In genomic region chrX:139998691-139999065, GRCm38 (mm10) we compare ENCODE assay signal across 7 mouse cellular contexts. TPM values are rescaled to one million over a fixed set of nuclear protein-coding genes. Genes with fewer than 3 reads are reported as not detected.
A peak's percentile ranks its signal among the peaks of the same experiment; 100 is the strongest.
DNase-seq lines count a peak whose midpoint lies in the region; ATAC-seq lines count a peak whose summit lies in the region.

No protein-coding gene starts in this region.

- peaks cover 14% of the 10 kb centered on the region for H3K36me3 ChIP-seq in megakaryocyte, embryonic 14.5 days (replicated peaks; ENCODE audit: low read length)
- H3K36me3 ChIP-seq in forebrain, embryonic 16.5 days (ENCODE audit: control insufficient read depth, insufficient read depth), result peaks cover 2% of the 10 kb centered on the region; the same call in 1 of the 2 replicates
- H3K36me3 ChIP-seq in limb, embryonic 15.5 days, result no peaks in the 10 kb centered on the region
- peaks cover 1% of the 10 kb centered on the region; the same call in 1 of the 2 replicates for H3K36me3 ChIP-seq in neural tube, embryonic 15.5 days

- H3K4me2 ChIP-seq in forebrain, embryonic 16.5 days (ENCODE audit: low read length), result no peak overlapping the region; the same call in 1 of the 2 replicates
- no peak overlapping the region for H3K4me2 ChIP-seq in limb, embryonic 15.5 days
- H3K4me2 ChIP-seq in neural tube, embryonic 15.5 days, result peak overlapping the region; percentile 54

- no peak overlapping the region for H3K27ac ChIP-seq in forebrain, embryonic 16.5 days (ENCODE audit: low read length)
- no peak overlapping the region for H3K27ac ChIP-seq in limb, embryonic 15.5 days
- H3K27ac ChIP-seq in neural tube, embryonic 15.5 days (replicated peaks), result no peak overlapping the region

- peaks cover 4% of the 10 kb centered on the region for H3K27me3 ChIP-seq in megakaryocyte, embryonic 14.5 days (replicated peaks)
- H3K27me3 ChIP-seq in forebrain, embryonic 16.5 days (replicated peaks; ENCODE audit: control insufficient read depth, insufficient read depth, low read length), result no peaks in the 10 kb centered on the region
- no peaks in the 10 kb centered on the region for H3K27me3 ChIP-seq in limb, embryonic 15.5 days
- H3K27me3 ChIP-seq in neural tube, embryonic 15.5 days (replicated peaks), result 0 out of 2 replicates have a peak, but pooled peaks cover 3% of the 10 kb centered on the region

- ATAC-seq in megakaryocyte, adult 5-6 weeks (ENCODE audit: poor library complexity, severe bottlenecking), result no peak
- ATAC-seq in forebrain, embryonic 16.5 days, result peak; percentile 32; the same call in 1 of the 2 replicates
- ATAC-seq in limb, embryonic 15.5 days (ENCODE audit: insufficient number of reproducible peaks, low FRiP score, low TSS enrichment, low read depth), result no peak
- ATAC-seq in neural tube, embryonic 15.5 days (ENCODE audit: low FRiP score), result 0 out of 2 replicates have a peak, but pooled peaks have one; percentile 35

- H3K9ac ChIP-seq in forebrain, embryonic 16.5 days (replicated peaks; ENCODE audit: low read depth, low read length), result no peak overlapping the region
- H3K9ac ChIP-seq in limb, embryonic 15.5 days, result no peak overlapping the region
- no peak overlapping the region for H3K9ac ChIP-seq in neural tube, embryonic 15.5 days (replicated peaks)

- peak overlapping the region; percentile 92 for H3K4me3 ChIP-seq in megakaryocyte, embryonic 14.5 days (replicated peaks)
- no peak overlapping the region for H3K4me3 ChIP-seq in forebrain, embryonic 16.5 days (replicated peaks; ENCODE audit: low read length)
- peak overlapping the region; percentile 51 for H3K4me3 ChIP-seq in limb, embryonic 15.5 days
- peak overlapping the region; percentile 55; the same call in 1 of the 2 replicates for H3K4me3 ChIP-seq in neural tube, embryonic 15.5 days (replicated peaks)

- no peak for DNase-seq in adrenal gland, adult 8-10 months
- no peak for DNase-seq in testis, postnatal 14 days (ENCODE audit: low spot score)

- peaks cover 8% of the 10 kb centered on the region; the same call in 1 of the 2 replicates for H3K4me1 ChIP-seq in megakaryocyte, embryonic 14.5 days
- H3K4me1 ChIP-seq in forebrain, embryonic 16.5 days (replicated peaks; ENCODE audit: control insufficient read depth, insufficient read depth, low read length), result no peaks in the 10 kb centered on the region; the same call in 1 of the 2 replicates
- no peaks in the 10 kb centered on the region for H3K4me1 ChIP-seq in limb, embryonic 15.5 days
- no peaks in the 10 kb centered on the region for H3K4me1 ChIP-seq in neural tube, embryonic 15.5 days

- 86% methylated on average over 4 of the region's 4 CpGs for WGBS in forebrain, embryonic 16.5 days
- 86% methylated on average over 4 of the region's 4 CpGs for WGBS in limb, embryonic 15.5 days
- 83% methylated on average over 4 of the region's 4 CpGs for WGBS in neural tube, embryonic 15.5 days

- no peaks in the 10 kb centered on the region for H3K9me3 ChIP-seq in megakaryocyte, embryonic 14.5 days
- H3K9me3 ChIP-seq in forebrain, embryonic 16.5 days (ENCODE audit: control insufficient read depth, low read length), result no peaks in the 10 kb centered on the region
- no peaks in the 10 kb centered on the region for H3K9me3 ChIP-seq in limb, embryonic 15.5 days
- H3K9me3 ChIP-seq in neural tube, embryonic 15.5 days (replicated peaks), result no peaks in the 10 kb centered on the region

RNA-seq across cellular contexts. Expression of gene Rbm41, which starts 0.3 kb away (rescaled TPM):
- 0.58 TPM in 1 of 2 replicates, not detected in the other for polyA plus RNA-seq in megakaryocyte, embryonic 14.5 days (2012; ENCODE audit: insufficient read depth, low replicate concordance)
- 7.1 and 11.0 TPM in 2 replicates for total RNA-seq in megakaryocyte, adult 5-6 weeks (2015)
- 11.5 and 11.8 TPM in 2 replicates for total RNA-seq in megakaryocyte, adult 5-6 weeks (2017)
- polyA plus RNA-seq in forebrain, embryonic 16.5 days (2015; fragmentation: Nextera tagmentation; extraction: Ambion mirVana), result 7.0 and 8.3 TPM in 2 replicates
- polyA plus RNA-seq in limb, embryonic 15.5 days (2015; fragmentation: Nextera tagmentation; extraction: Ambion mirVana), result 3.8 and 4.2 TPM in 2 replicates
- 4.0 and 4.2 TPM in 2 replicates for polyA plus RNA-seq in neural tube, embryonic 15.5 days (2015; fragmentation: Nextera tagmentation; extraction: Ambion mirVana)
- 10 to 100 TPM in 1 of 4 experiments, 1 to 10 TPM in 3; 7.0 to 12.1 (median 9.0) TPM for total RNA-seq in adrenal gland, adult 8-10 months (2022)

Comparison
In these comparisons a context has a peak if more than half of its experiments do, and no peak if none do; other contexts are left out.
1. ATAC-seq: peak in forebrain, embryonic 16.5 days (single experiment) and neural tube, embryonic 15.5 days (single experiment); none in megakaryocyte, adult 5-6 weeks (single experiment) and limb, embryonic 15.5 days (single experiment).